In genomic region chr9:53700496-53700895, GRCm38 (mm10) we compare ENCODE assay signal across 27 mouse cellular contexts. TPM values are rescaled to one million over a fixed set of nuclear protein-coding genes. Genes with fewer than 3 reads are reported as not detected.
A peak's percentile ranks its signal among the peaks of the same experiment; 100 is the strongest.
DNase-seq lines count a peak whose midpoint lies in the region.
"Had no signal": no experiment of that assay in that cellular context is flagged by ENCODE, and none has a peak within 500 bp of the region (broad histone marks: within the 10 kb centered on the region; RNA-seq: fewer than 3 reads in every experiment).

No protein-coding gene starts in this region.

- 80% methylated on average over 4 of the region's 4 CpGs for WGBS in hindbrain, embryonic 10.5 days

- H3K4me1 ChIP-seq in megakaryocyte, embryonic 14.5 days: peaks cover 4% of the 10 kb centered on the region
- peaks cover 7% of the 10 kb centered on the region for H3K4me1 ChIP-seq in hindbrain, embryonic 10.5 days (replicated peaks)

- H3K27me3 ChIP-seq in megakaryocyte, embryonic 14.5 days (replicated peaks): peaks cover 18% of the 10 kb centered on the region
- H3K27me3 ChIP-seq in hindbrain, embryonic 10.5 days (ENCODE audit: insufficient read depth, poor library complexity, severe bottlenecking): no peaks in the 10 kb centered on the region
- H3K27me3 ChIP-seq: embryonic facial prominence, embryonic 13.5 days; forebrain, embryonic 13.5 days; heart, embryonic 12.5 days; hindbrain, embryonic 15.5 days; midbrain, embryonic 15.5 days; neural tube, embryonic 13.5 days had no signal

- peak; percentile 6 to 22 for DNase-seq in spleen, postnatal 36 days (ENCODE audit: low spot score in 2 of 2)
- no peak for DNase-seq in spleen, postnatal 4 days (ENCODE audit: low spot score in 2 of 2)
- DNase-seq in MEL-GATA-1-ER (ENCODE audit: extremely low read depth, low read depth): peak; percentile 83
- DNase-seq in gastrocnemius, postnatal 14 days: no peak
- no peak for DNase-seq in hindbrain, embryonic 10.5 days (ENCODE audit: low spot score)
- no peak for DNase-seq in right cerebral cortex, adult 2 months (ENCODE audit: low spot score in 2 of 2)
- DNase-seq: adrenal gland, adult 2 months; cerebellum, adult 11-12 months; cerebellum, postnatal 25 days; embryo, embryonic 11 days; heart, postnatal 10 days; kidney, adult 8-10 months; kidney, postnatal 10 days; lung, adult 18-20 months; right cerebral cortex, adult 18-20 months; thymus, postnatal 36 days had no signal

- H3K9me3 ChIP-seq in megakaryocyte, embryonic 14.5 days: peaks cover 4% of the 10 kb centered on the region
- 0 out of 2 replicates have a peak, but pooled peaks cover 3% of the 10 kb centered on the region for H3K9me3 ChIP-seq in hindbrain, embryonic 10.5 days
- H3K9me3 ChIP-seq: embryonic facial prominence, embryonic 13.5 days; forebrain, embryonic 13.5 days; heart, embryonic 12.5 days; hindbrain, embryonic 15.5 days; midbrain, embryonic 15.5 days; neural tube, embryonic 13.5 days had no signal

- no peak overlapping the region for H3K27ac ChIP-seq in hindbrain, embryonic 10.5 days
- H3K27ac ChIP-seq: embryonic facial prominence, embryonic 13.5 days; forebrain, embryonic 13.5 days; hindbrain, embryonic 15.5 days; midbrain, embryonic 15.5 days; neural tube, embryonic 13.5 days had no signal

- intact Hi-C loops in gastrocnemius, postnatal 14 days (cut with DNase I; ENCODE audit: low total_unique reads): no loop called here

- H3K36me3 ChIP-seq in megakaryocyte, embryonic 14.5 days (replicated peaks; ENCODE audit: low read length): no peaks in the 10 kb centered on the region
- no peaks in the 10 kb centered on the region for H3K36me3 ChIP-seq in hindbrain, embryonic 10.5 days
- H3K36me3 ChIP-seq: embryonic facial prominence, embryonic 13.5 days; heart, embryonic 12.5 days; hindbrain, embryonic 15.5 days; midbrain, embryonic 15.5 days; neural tube, embryonic 13.5 days had no signal

- peak overlapping the region; percentile 33 for H3K4me3 ChIP-seq in megakaryocyte, embryonic 14.5 days (replicated peaks)
- H3K4me3 ChIP-seq in hindbrain, embryonic 10.5 days: no peak overlapping the region
- H3K4me3 ChIP-seq: embryonic facial prominence, embryonic 13.5 days; erythroblast, embryonic 14.5 days; forebrain, embryonic 13.5 days; heart, embryonic 12.5 days; hindbrain, embryonic 15.5 days; midbrain, embryonic 15.5 days; myocyte; neural tube, embryonic 13.5 days had no signal

RNA-seq across cellular contexts. Expression of gene Rab39, which starts 5.5 kb away (rescaled TPM):
- polyA plus RNA-seq in megakaryocyte, embryonic 14.5 days (2012; ENCODE audit: insufficient read depth, low replicate concordance): 0.31 TPM in 1 of 2 replicates, not detected in the other
- total RNA-seq in gastrocnemius, postnatal 14 days (2021): not detected
- 3.5 and 5.0 TPM in 2 replicates for polyA plus RNA-seq in hindbrain, embryonic 10.5 days (2016; fragmentation: Nextera tagmentation; extraction: Ambion mirVana)
- total RNA-seq: gastrocnemius, adult 18-20 months had no signal
- polyA plus RNA-seq: CD4-positive, CD25-positive, alpha-beta regulatory T cell, adult 4 months; erythroblast, embryonic 14.5 days; myocyte had no signal

RNA-seq across cellular contexts. Expression of gene Cul5, which starts 30.7 kb away (rescaled TPM):
- 3.2 and 5.8 TPM in 2 replicates for polyA plus RNA-seq in megakaryocyte, embryonic 14.5 days (2012; ENCODE audit: insufficient read depth, low replicate concordance)
- 10 to 100 TPM; 52.3 to 53.6 TPM for total RNA-seq in gastrocnemius, postnatal 14 days (2021)
- 34.0 and 37.0 TPM in 2 replicates for polyA plus RNA-seq in hindbrain, embryonic 10.5 days (2016; fragmentation: Nextera tagmentation; extraction: Ambion mirVana)

Comparison
In these comparisons a context has a peak if more than half of its experiments do, and no peak if none do; other contexts are left out.
1. DNase-seq: peak in spleen, postnatal 36 days (2 of 2) and MEL-GATA-1-ER (single experiment); none in spleen, postnatal 4 days (0 of 2), gastrocnemius, postnatal 14 days (single experiment), hindbrain, embryonic 10.5 days (single experiment) and right cerebral cortex, adult 2 months (0 of 2).